11 mouse cellular contexts compared by ENCODE assay signal in genomic region chr8:84935489-84935888, GRCm38 (mm10). TPM values are rescaled to one million over a fixed set of nuclear protein-coding genes. Genes with fewer than 3 reads are reported as not detected.
DNase-seq lines count a peak whose midpoint lies in the region; ATAC-seq and TF ChIP-seq lines count a peak whose summit lies in the region.
"Had no signal": no experiment of that assay in that cellular context is flagged by ENCODE, and none has a peak within 500 bp of the region (broad histone marks: within the 10 kb centered on the region; RNA-seq: fewer than 3 reads in every experiment).

No protein-coding gene starts in this region.

- no peak overlapping the region for H3K4me3 ChIP-seq in CH12.LX (replicated peaks in 1 of 3; ENCODE audit: low read depth in 2 of 3, low read length in 2 of 3, poor library complexity in 1 of 3)
- peak overlapping the region; percentile 95 for H3K4me3 ChIP-seq in cerebellum, adult 2 months (replicated peaks; ENCODE audit: insufficient read depth, low read depth, low read length)
- H3K4me3 ChIP-seq in forebrain, postnatal 0 days (ENCODE audit: low read depth, low read length): peak overlapping the region; percentile 78
- peak overlapping the region; percentile 74 for H3K4me3 ChIP-seq in midbrain, embryonic 12.5 days
- no peak overlapping the region for H3K4me3 ChIP-seq in kidney, embryonic 16.5 days (ENCODE audit: low read length)

- ATAC-seq in forebrain, postnatal 0 days: no peak
- peak; percentile 43 for ATAC-seq in midbrain, embryonic 12.5 days (ENCODE audit: low FRiP score, low read depth)
- ATAC-seq in kidney, embryonic 16.5 days (ENCODE audit: low FRiP score, low TSS enrichment): no peak

- H3K27ac ChIP-seq in CH12.LX (ENCODE audit: insufficient read depth, low read depth): no peak overlapping the region
- peak overlapping the region; percentile 56; the same call in 1 of the 2 replicates for H3K27ac ChIP-seq in cerebellum, adult 2 months (ENCODE audit: insufficient read depth, low read length)
- peak overlapping the region; percentile 95 for H3K27ac ChIP-seq in forebrain, postnatal 0 days (ENCODE audit: low read depth, low read length)
- H3K27ac ChIP-seq in midbrain, embryonic 12.5 days (replicated peaks): peak overlapping the region; percentile 65
- H3K27ac ChIP-seq in kidney, embryonic 16.5 days (ENCODE audit: low read length): no peak overlapping the region

- TF ChIP-seq POLR2A in CH12.LX (IDR thresholded peaks at IDR 0.05; ENCODE audit: low read depth, low read length): no peak
- TF ChIP-seq POLR2A in cerebellum, adult 2 months (IDR thresholded peaks at IDR 0.05; ENCODE audit: borderline replicate concordance, insufficient read depth, low read length): no peak

- TF ChIP-seq RAD21 in CH12.LX (IDR thresholded peaks at IDR 0.05; ENCODE audit: low read depth, low read length): no peak

- intact Hi-C loops in heart, postnatal 14 days (cut with DNase I): no loop called here

- peaks cover 77% of the 10 kb centered on the region for H3K27me3 ChIP-seq in CH12.LX (replicated peaks)
- H3K27me3 ChIP-seq in cerebellum, adult 2 months (ENCODE audit: control insufficient read depth, insufficient read depth, low read length): no peaks in the 10 kb centered on the region
- no peaks in the 10 kb centered on the region for H3K27me3 ChIP-seq in forebrain, postnatal 0 days (ENCODE audit: insufficient read depth, low read length)
- H3K27me3 ChIP-seq in midbrain, embryonic 12.5 days: peaks cover 64% of the 10 kb centered on the region
- peaks cover 63% of the 10 kb centered on the region for H3K27me3 ChIP-seq in kidney, embryonic 16.5 days (ENCODE audit: insufficient read depth, low read length)

- H3K36me3 ChIP-seq in CH12.LX (replicated peaks in 1 of 2; ENCODE audit: control insufficient read depth in 1 of 2, insufficient read depth in 1 of 2, low read length in 1 of 2): no peaks in the 10 kb centered on the region
- H3K36me3 ChIP-seq in forebrain, postnatal 0 days (ENCODE audit: insufficient read depth): peaks cover 17% of the 10 kb centered on the region
- peaks cover 2% of the 10 kb centered on the region; the same call in 1 of the 2 replicates for H3K36me3 ChIP-seq in midbrain, embryonic 12.5 days
- H3K36me3 ChIP-seq in kidney, embryonic 16.5 days (ENCODE audit: insufficient read depth, low read length): no peaks in the 10 kb centered on the region
- H3K36me3 ChIP-seq: G1E had no signal

- DNase-seq in CH12.LX (ENCODE audit: extremely low read depth): no peak
- peak; percentile 54 to 58 for DNase-seq in cerebellum, adult 2 months
- DNase-seq in forebrain, postnatal 0 days: no peak
- no peak for DNase-seq in right cerebral cortex, postnatal 4 days
- no peak for DNase-seq in heart, postnatal 14 days
- DNase-seq in right cerebral cortex, postnatal 14 days: no peak
- DNase-seq: heart, adult 18-20 months had no signal

- no peak for TF ChIP-seq EP300 in CH12.LX (IDR thresholded peaks at IDR 0.05; ENCODE audit: low read length)

- H3K4me2 ChIP-seq in CH12.LX (ENCODE audit: insufficient read depth, low read depth, poor library complexity, severe bottlenecking): 0 out of 2 replicates have a peak overlapping the region, but pooled peaks have one; percentile 54
- peak overlapping the region; percentile 87 for H3K4me2 ChIP-seq in forebrain, postnatal 0 days (ENCODE audit: low read depth)
- H3K4me2 ChIP-seq in midbrain, embryonic 12.5 days (replicated peaks): peak overlapping the region; percentile 87
- no peak overlapping the region for H3K4me2 ChIP-seq in kidney, embryonic 16.5 days (replicated peaks; ENCODE audit: low read depth, low read length)
- H3K4me2 ChIP-seq: lung, embryonic 14.5 days had no signal

- TF ChIP-seq CTCF in CH12.LX (conservative IDR thresholded peaks at IDR 0.05 in 1 of 2, IDR thresholded peaks at IDR 0.05 in 1 of 2; ENCODE audit: low read depth in 2 of 2, low read length in 2 of 2): no peak
- TF ChIP-seq CTCF in cerebellum, adult 2 months (IDR thresholded peaks at IDR 0.05; ENCODE audit: borderline replicate concordance, insufficient read depth, low read depth, low read length): no peak
- no peak for TF ChIP-seq CTCF in forebrain, postnatal 0 days (IDR thresholded peaks at IDR 0.05; ENCODE audit: low read depth)

- 18% methylated on average over 14 of the region's 14 CpGs for WGBS in cerebellum, adult 2 months
- WGBS in forebrain, postnatal 0 days: 9% methylated on average over 14 of the region's 14 CpGs
- 8% methylated on average over 14 of the region's 14 CpGs for WGBS in midbrain, embryonic 12.5 days
- WGBS in kidney, embryonic 16.5 days: 5% methylated on average over 14 of the region's 14 CpGs

- dilution Hi-C loops in CH12.LX (cut with MboI; ENCODE audit: extremely low pct_ligation_motif_present, extremely low pct_unique_long_range_greater_than_20kb, low sequenced_read_pairs): no loop called here

- H3K79me2 ChIP-seq in CH12.LX (replicated peaks; ENCODE audit: control insufficient read depth, extremely low read depth, insufficient read depth, poor library complexity, severe bottlenecking): no peaks in the 10 kb centered on the region

- peaks cover 21 to 22% of the 10 kb centered on the region in 2 experiments for H3K4me1 ChIP-seq in CH12.LX (ENCODE audit: control insufficient read depth in 1 of 2, insufficient read depth in 2 of 2)
- H3K4me1 ChIP-seq in cerebellum, adult 2 months (ENCODE audit: control insufficient read depth, insufficient read depth, low read length): peaks cover 17% of the 10 kb centered on the region
- H3K4me1 ChIP-seq in forebrain, postnatal 0 days (ENCODE audit: insufficient read depth): peaks cover 14% of the 10 kb centered on the region
- H3K4me1 ChIP-seq in midbrain, embryonic 12.5 days: peaks cover 38% of the 10 kb centered on the region
- H3K4me1 ChIP-seq in kidney, embryonic 16.5 days (ENCODE audit: insufficient read depth, low read length): peaks cover 17% of the 10 kb centered on the region

- H3K9ac ChIP-seq in CH12.LX (ENCODE audit: insufficient read depth, low read depth): no peak overlapping the region
- H3K9ac ChIP-seq in forebrain, postnatal 0 days: peak overlapping the region; percentile 96
- peak overlapping the region; percentile 83; the same call in 1 of the 2 replicates for H3K9ac ChIP-seq in midbrain, embryonic 12.5 days (replicated peaks)
- no peak overlapping the region for H3K9ac ChIP-seq in kidney, embryonic 16.5 days (replicated peaks; ENCODE audit: low read length)
- H3K9ac ChIP-seq: lung, embryonic 14.5 days had no signal

- in situ Hi-C loops in CH12.LX (cut with MboI; ENCODE audit: low pct_ligation_motif_present, low pct_unique_long_range_greater_than_20kb, low sequenced_read_pairs): no loop called here

- no peaks in the 10 kb centered on the region for H3K9me3 ChIP-seq in CH12.LX (replicated peaks; ENCODE audit: low read length)
- H3K9me3 ChIP-seq in forebrain, postnatal 0 days (ENCODE audit: low read length): no peaks in the 10 kb centered on the region
- H3K9me3 ChIP-seq in midbrain, embryonic 12.5 days: no peaks in the 10 kb centered on the region
- H3K9me3 ChIP-seq in kidney, embryonic 16.5 days (ENCODE audit: low read length): no peaks in the 10 kb centered on the region
- H3K9me3 ChIP-seq: G1E had no signal

RNA-seq across cellular contexts. Expression of gene Mast1, which starts 1.7 kb away (rescaled TPM):
- total RNA-seq in CH12.LX (2012; rRNA removed) (0.08 and 0.21 TPM in 2 replicates), CH12.LX (2014; rRNA removed) (not detected in 2 replicates)
- polyA plus RNA-seq in CH12.LX (2012; ENCODE audit: insufficient read length, low read depth): 0.34 and 0.55 TPM in 2 replicates
- polyA plus RNA-seq in cerebellum, adult 2 months (2012; rRNA removed): 115 and 129 TPM in 2 replicates
- 39.7 and 57.7 TPM in 2 replicates for total RNA-seq in forebrain, postnatal 0 days (2014; rRNA removed)
- polyA plus RNA-seq in forebrain, postnatal 0 days (2015; fragmentation: Nextera tagmentation; extraction: Ambion mirVana): 44.2 and 63.8 TPM in 2 replicates
- 29.3 and 34.3 TPM in 2 replicates for polyA plus RNA-seq in midbrain, embryonic 12.5 days (2016; fragmentation: Nextera tagmentation; extraction: Ambion mirVana)
- total RNA-seq in heart, postnatal 14 days (2021): not detected
- polyA plus RNA-seq in kidney, embryonic 16.5 days (2015; fragmentation: Nextera tagmentation; extraction: Ambion mirVana): 0.34 and 0.54 TPM in 2 replicates

RNA-seq across cellular contexts. Expression of gene Rtbdn, which starts 11.3 kb away (rescaled TPM):
- 0.17 and 0.21 TPM in 2 replicates for total RNA-seq in CH12.LX (2012; rRNA removed)
- not detected in 2 replicates for total RNA-seq in CH12.LX (2014; rRNA removed)
- 0.93 and 1.8 TPM in 2 replicates for polyA plus RNA-seq in CH12.LX (2012; ENCODE audit: insufficient read length, low read depth)
- polyA plus RNA-seq in cerebellum, adult 2 months (2012; rRNA removed): 6.8 and 7.9 TPM in 2 replicates
- 4.8 and 10.4 TPM in 2 replicates for total RNA-seq in forebrain, postnatal 0 days (2014; rRNA removed)
- 1.7 and 3.5 TPM in 2 replicates for polyA plus RNA-seq in forebrain, postnatal 0 days (2015; fragmentation: Nextera tagmentation; extraction: Ambion mirVana)
- polyA plus RNA-seq in midbrain, embryonic 12.5 days (2016; fragmentation: Nextera tagmentation; extraction: Ambion mirVana): 1.3 and 1.7 TPM in 2 replicates
- not detected for total RNA-seq in heart, postnatal 14 days (2021)
- 0.19 and 0.30 TPM in 2 replicates for polyA plus RNA-seq in kidney, embryonic 16.5 days (2015; fragmentation: Nextera tagmentation; extraction: Ambion mirVana)
- total RNA-seq: heart, adult 18-20 months had no signal
- polyA plus RNA-seq: G1E; lung, embryonic 14.5 days had no signal

RNA-seq across cellular contexts. Expression of gene Dnase2a, which starts 27.1 kb away (rescaled TPM):
- total RNA-seq in CH12.LX (2012; rRNA removed) (12.8 and 13.6 TPM in 2 replicates), CH12.LX (2014; rRNA removed) (15.0 and 18.4 TPM in 2 replicates)
- 25.4 and 31.4 TPM in 2 replicates for polyA plus RNA-seq in CH12.LX (2012; ENCODE audit: insufficient read length, low read depth)
- polyA plus RNA-seq in cerebellum, adult 2 months (2012; rRNA removed): 9.1 and 10.5 TPM in 2 replicates
- total RNA-seq in forebrain, postnatal 0 days (2014; rRNA removed): 3.6 and 3.7 TPM in 2 replicates
- polyA plus RNA-seq in forebrain, postnatal 0 days (2015; fragmentation: Nextera tagmentation; extraction: Ambion mirVana): 6.3 and 7.1 TPM in 2 replicates
- 8.9 and 9.4 TPM in 2 replicates for polyA plus RNA-seq in midbrain, embryonic 12.5 days (2016; fragmentation: Nextera tagmentation; extraction: Ambion mirVana)
- 1 to 10 TPM; 5.9 to 7.3 TPM for total RNA-seq in heart, postnatal 14 days (2021)
- polyA plus RNA-seq in kidney, embryonic 16.5 days (2015; fragmentation: Nextera tagmentation; extraction: Ambion mirVana): 10.2 and 10.6 TPM in 2 replicates

RNA-seq across cellular contexts. Expression of gene Gm49661, which starts 33.7 kb away (rescaled TPM):
- total RNA-seq in CH12.LX (2012; rRNA removed): 1.8 and 3.1 TPM in 2 replicates
- not detected in 2 replicates for total RNA-seq in CH12.LX (2014; rRNA removed)
- not detected in 2 replicates for polyA plus RNA-seq in CH12.LX (2012; ENCODE audit: insufficient read length, low read depth)
- polyA plus RNA-seq in cerebellum, adult 2 months (2012; rRNA removed): not detected in 2 replicates
- not detected in 2 replicates for total RNA-seq in forebrain, postnatal 0 days (2014; rRNA removed)
- not detected in 2 replicates for polyA plus RNA-seq in forebrain, postnatal 0 days (2015; fragmentation: Nextera tagmentation; extraction: Ambion mirVana)
- polyA plus RNA-seq in midbrain, embryonic 12.5 days (2016; fragmentation: Nextera tagmentation; extraction: Ambion mirVana): not detected in 2 replicates
- total RNA-seq in heart, postnatal 14 days (2021): 1 to 10 TPM; 1.1 to 2.7 TPM
- not detected in 2 replicates for polyA plus RNA-seq in kidney, embryonic 16.5 days (2015; fragmentation: Nextera tagmentation; extraction: Ambion mirVana)
- total RNA-seq: G1E had no signal
- polyA plus RNA-seq: G1E; lung, embryonic 14.5 days had no signal

RNA-seq across cellular contexts. Expression of gene Klf1, which starts 33.8 kb away (rescaled TPM):
- total RNA-seq in CH12.LX (2012; rRNA removed) (0.34 and 0.38 TPM in 2 replicates), CH12.LX (2014; rRNA removed) (0.20 and 0.24 TPM in 2 replicates)
- polyA plus RNA-seq in CH12.LX (2012; ENCODE audit: insufficient read length, low read depth): 0.20 and 0.26 TPM in 2 replicates
- polyA plus RNA-seq in cerebellum, adult 2 months (2012; rRNA removed): 0.31 and 0.41 TPM in 2 replicates
- total RNA-seq in forebrain, postnatal 0 days (2014; rRNA removed): 0.46 TPM in 1 of 2 replicates, not detected in the other
- polyA plus RNA-seq in forebrain, postnatal 0 days (2015; fragmentation: Nextera tagmentation; extraction: Ambion mirVana): 0.50 and 0.77 TPM in 2 replicates
- 4.3 and 4.5 TPM in 2 replicates for polyA plus RNA-seq in midbrain, embryonic 12.5 days (2016; fragmentation: Nextera tagmentation; extraction: Ambion mirVana)
- not detected for total RNA-seq in heart, postnatal 14 days (2021)
- 2.4 and 2.8 TPM in 2 replicates for polyA plus RNA-seq in kidney, embryonic 16.5 days (2015; fragmentation: Nextera tagmentation; extraction: Ambion mirVana)
- total RNA-seq: heart, adult 18-20 months had no signal

Comparison
In these comparisons a context has a peak if more than half of its experiments do, and no peak if none do; other contexts are left out.
1. DNase-seq: peak in cerebellum, adult 2 months (2 of 2); none in CH12.LX (single experiment), forebrain, postnatal 0 days (single experiment), right cerebral cortex, postnatal 4 days (single experiment), heart, postnatal 14 days (0 of 2) and right cerebral cortex, postnatal 14 days (single experiment).
2. H3K27ac ChIP-seq: peak in cerebellum, adult 2 months (single experiment), forebrain, postnatal 0 days (single experiment) and midbrain, embryonic 12.5 days (single experiment); none in CH12.LX (single experiment) and kidney, embryonic 16.5 days (single experiment).
3. H3K4me3 ChIP-seq: peak in cerebellum, adult 2 months (single experiment), forebrain, postnatal 0 days (single experiment) and midbrain, embryonic 12.5 days (single experiment); none in CH12.LX (0 of 3) and kidney, embryonic 16.5 days (single experiment).
4. H3K9ac ChIP-seq: peak in forebrain, postnatal 0 days (single experiment) and midbrain, embryonic 12.5 days (single experiment); none in CH12.LX (single experiment) and kidney, embryonic 16.5 days (single experiment).
5. RNA of gene Mast1, which starts 1.7 kb away (polyA plus RNA-seq): 115 to 129 TPM in cerebellum, adult 2 months, 44.2 to 63.8 TPM in forebrain, postnatal 0 days and 29.3 to 34.3 TPM in midbrain, embryonic 12.5 days; 0.34 to 0.55 TPM in CH12.LX and 0.34 to 0.54 TPM in kidney, embryonic 16.5 days; every median in the first group is over 10 times any median in the second.